Mouse (Mus musculus): ENCODE data around the gene Gtf2f2.
A peak's percentile ranks its signal among the peaks of the same experiment; 100 is the strongest.
"Not testable (repeated sequence)": the region's sequence is repeated elsewhere in the genome, so short reads cannot be mapped to it uniquely, and the experiment has no call there.

Gene Gtf2f2

GRCm38 (mm10) chr14:75923314-75924052 is 87.2 kb downstream of the Gtf2f2 start:
- no peak for DNase-seq (ENCODE audit: low read depth in 2 of 2, low spot score in 2 of 2)

DNA sequence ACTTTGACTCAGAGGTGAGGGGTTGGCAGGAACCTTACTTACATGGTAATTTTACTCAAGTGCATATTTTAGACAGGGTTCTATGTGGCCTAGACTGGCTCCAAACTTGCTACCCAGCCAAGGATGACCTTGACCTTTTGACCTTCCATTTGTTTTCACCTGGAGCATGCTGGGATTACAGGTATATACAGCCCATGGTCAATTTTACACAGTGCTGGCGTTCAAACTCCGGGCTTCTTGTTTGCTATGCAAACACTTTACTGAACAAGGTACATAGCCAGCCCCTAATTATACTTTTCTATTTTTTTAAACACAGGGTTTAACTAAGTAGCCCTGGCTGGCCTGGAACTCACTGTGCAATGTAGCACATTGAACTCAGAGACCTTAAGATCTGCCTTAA is 98.0 kb downstream of the Gtf2f2 start:
- DNase-seq (ENCODE audit: low read depth in 2 of 2, low spot score in 2 of 2) = no peak

GRCm38 (mm10) chr14:75911968-75912367 is 98.7 kb downstream of the Gtf2f2 start:
- no peak for DNase-seq (ENCODE audit: low read depth in 2 of 2, low spot score in 2 of 2)

DNA sequence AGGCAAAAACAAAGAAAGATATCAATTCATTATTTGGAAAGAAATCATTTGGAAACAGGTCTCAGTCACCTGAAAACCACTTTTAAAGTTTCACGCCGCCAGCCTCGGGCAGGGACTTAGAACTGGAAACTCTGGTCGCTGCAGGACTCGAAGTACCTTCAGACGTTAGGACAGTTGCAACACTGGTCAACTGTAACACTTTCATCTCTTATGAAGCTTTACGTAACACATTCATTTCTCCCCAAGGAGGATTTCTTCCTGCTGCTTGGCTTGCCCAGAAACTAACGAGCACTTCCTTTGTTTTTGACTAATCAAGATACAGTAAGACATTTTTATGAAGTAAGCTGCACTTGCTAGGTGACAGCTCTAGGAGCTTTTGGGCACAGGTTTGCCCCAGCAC is 103.7 kb downstream of the Gtf2f2 start:
- no peak for DNase-seq (ENCODE audit: low read depth in 2 of 2, low spot score in 2 of 2)

DNA sequence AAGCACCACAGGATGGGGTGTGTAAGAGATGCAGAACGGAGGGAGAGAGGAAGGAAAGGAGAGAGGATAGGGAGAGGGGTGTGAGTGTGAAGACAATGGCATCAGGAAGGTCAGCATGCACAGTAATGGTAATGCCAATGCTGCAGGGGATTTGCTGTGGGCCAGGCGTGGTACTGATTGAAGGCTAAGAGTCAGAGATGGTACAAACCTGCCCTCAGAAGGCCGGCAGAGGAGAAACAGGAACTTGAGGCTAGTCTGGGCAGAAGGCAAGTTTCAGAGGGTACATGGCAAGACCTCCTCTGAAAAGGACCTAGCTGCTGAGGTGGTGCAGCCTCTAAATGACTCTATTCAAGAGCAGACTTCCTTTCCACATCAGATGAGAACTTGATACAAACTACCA is 105.7 kb downstream of the Gtf2f2 start:
- no peak for DNase-seq (ENCODE audit: low read depth in 2 of 2, low spot score in 2 of 2)

GRCm38 (mm10) chr14:75903131-75903530 is 107.5 kb downstream of the Gtf2f2 start:
- no peak for DNase-seq (ENCODE audit: low read depth in 2 of 2, low spot score in 2 of 2)

GRCm38 (mm10) chr14:75902013-75902412 is 108.7 kb downstream of the Gtf2f2 start:
- DNase-seq (ENCODE audit: low read depth in 2 of 2, low spot score in 2 of 2) = no peak

DNA sequence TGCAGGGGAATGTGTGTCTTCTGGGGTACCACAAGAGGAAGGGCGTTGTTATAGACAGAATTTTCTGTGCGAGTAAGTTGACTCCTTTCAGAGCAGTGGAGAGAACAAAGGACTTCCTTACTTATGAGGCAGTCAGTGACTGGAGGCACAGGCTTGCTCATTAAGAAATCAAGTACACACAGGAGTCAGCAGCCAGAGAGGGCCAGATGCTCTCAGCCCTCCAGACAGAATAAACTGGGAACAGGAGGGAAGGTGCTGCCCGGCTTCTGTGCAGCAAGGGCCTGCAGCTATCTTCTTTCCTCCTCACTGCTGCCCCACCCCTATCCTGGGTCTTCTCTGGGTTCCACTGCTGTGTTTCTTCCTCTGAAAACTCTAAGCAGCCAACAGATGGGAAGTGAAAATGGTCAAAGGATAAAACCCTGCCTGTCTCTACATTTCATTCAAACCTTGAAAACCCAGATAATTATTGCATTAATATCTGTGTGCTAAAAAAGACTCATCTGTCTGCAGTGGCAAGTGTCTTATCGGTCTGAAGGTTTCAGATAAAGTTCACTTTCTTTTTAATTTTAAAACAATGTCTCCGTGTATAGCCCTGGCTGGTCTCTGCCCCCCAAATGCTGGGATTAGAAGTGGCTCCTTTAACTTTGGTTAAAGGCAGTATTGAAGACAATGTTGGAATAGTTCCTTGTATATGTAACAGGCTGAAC is 109.7 kb downstream of the Gtf2f2 start:
- no peak for DNase-seq (ENCODE audit: low read depth in 2 of 2, low spot score in 2 of 2)

DNA sequence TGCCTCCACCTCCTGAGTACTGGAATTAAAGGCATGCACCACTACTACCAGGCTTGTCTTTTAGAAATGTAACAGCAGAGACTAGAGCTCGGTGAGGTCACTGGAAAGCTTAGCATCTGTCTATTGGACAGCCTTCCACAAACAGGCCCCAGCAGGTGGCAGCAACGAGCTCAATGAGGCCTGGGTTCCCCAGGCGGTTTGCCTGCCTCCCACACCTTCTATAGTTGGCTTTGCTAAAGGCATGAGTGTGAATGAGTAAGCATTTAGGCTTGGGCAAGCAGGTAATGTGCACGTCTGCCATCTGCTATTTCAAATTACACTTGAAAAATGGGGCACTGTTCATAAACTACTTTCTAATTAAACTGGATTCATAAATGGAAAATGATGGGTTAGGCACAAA is 111.1 kb downstream of the Gtf2f2 start:
- DNase-seq (ENCODE audit: low read depth in 2 of 2, low spot score in 2 of 2) = peak; percentile 44 to 70

DNA sequence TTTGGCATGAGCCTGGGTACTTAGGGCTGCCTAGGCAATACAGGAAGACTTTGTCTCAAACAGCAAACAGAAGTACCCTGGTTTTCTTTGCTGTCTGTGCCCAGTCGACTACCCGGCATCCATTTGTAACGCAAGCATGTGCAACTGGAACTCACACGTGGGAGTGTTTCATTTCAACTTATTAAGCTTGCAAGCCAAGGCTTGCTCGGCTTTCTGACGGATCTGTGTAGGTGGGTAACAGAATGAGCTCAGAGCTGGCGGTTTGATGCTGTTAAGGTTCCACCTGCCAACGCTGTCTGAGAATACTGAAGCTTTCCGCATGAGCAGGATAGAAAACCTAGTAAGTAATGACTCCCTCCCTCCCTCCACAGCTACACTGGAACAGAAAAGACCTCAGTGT is 118.5 kb downstream of the Gtf2f2 start:
- DNase-seq (ENCODE audit: low read depth in 2 of 2, low spot score in 2 of 2) = no peak

DNA sequence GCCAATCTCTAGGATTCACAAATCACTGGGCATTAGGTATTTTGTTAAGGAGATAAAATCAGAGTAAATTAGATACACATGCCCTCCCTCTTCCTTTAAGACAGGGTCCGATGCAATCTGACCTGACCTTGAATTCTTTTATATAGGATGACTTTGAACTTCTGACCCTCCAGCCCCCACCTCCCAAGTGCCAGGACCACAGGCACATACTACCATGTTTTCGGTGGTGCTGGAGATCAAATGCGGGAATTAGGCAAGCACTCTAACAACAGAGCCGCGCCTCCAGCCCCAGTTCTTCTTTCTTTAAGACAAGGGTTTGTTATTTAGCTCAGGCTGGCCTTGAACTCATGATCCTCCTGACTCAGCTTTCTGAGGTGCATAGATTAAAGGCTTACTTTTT is 126.8 kb downstream of the Gtf2f2 start:
- no peak for DNase-seq (ENCODE audit: low read depth in 2 of 2, low spot score in 2 of 2)

DNA sequence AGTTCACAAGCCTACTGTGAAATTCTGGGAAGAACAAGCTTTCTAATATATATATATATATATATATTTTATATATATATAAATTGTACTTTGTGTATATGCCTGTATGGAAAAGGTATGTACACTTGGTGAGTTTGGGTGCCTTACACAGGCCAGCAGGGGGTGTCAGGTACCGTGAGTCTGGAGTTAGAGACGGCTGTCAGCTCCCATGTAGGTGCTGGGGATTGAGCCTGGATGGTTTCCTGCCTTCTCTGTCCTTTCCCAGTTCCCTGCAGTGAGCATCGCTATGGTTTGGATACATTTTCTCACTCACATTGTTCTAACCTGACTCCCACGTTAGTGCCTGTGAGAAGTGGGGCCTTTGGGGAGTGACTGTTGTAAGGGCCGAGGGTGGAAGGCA is 127.3 kb downstream of the Gtf2f2 start:
- no peak for DNase-seq (ENCODE audit: low read depth in 2 of 2, low spot score in 2 of 2)

- DNase-seq (ENCODE audit: low read depth in 2 of 2, low spot score in 2 of 2) = no peak
Measured at GRCm38 (mm10) chr14:75881856-75882255, 128.8 kb downstream of the Gtf2f2 start.

DNA sequence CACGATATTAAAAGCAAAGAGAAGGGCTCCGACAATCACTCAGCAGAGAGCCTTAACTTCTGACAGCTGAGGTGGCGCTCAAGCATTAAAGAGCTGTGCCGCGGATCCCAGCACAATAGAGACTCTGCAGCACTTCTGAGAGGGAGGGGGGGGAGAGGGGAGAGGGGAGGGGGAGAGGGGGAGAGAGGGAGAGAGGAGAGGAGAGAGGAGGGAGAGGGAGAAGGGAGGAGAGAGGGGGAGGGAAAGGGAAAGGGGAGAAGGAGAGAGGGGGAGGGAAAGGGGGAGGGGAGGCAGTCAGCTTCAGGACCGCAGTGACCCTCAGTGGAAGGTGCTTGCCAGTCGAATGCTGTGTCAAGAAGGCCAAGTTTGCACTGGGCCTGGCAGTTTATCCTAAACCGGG is 131.7 kb downstream of the Gtf2f2 start:
- no peak for DNase-seq (ENCODE audit: low read depth in 2 of 2, low spot score in 2 of 2)

DNA sequence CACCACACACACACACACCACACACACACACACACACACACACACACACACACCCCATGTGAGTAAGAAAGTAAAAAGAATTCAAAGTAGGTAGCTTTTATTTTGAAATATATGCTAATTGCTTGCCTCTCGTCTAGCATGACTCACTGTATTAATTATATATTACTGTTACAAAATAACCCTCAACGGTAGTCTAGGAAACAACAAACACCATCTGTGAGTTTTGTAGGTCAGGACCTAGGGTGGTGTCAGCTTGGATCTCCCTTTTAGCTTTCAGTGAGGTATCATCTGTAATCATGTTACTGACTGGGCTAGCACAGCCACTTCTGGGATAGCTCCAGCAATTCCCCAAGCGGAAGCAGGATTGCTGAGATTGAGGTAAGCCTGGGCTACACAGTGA is 133.4 kb downstream of the Gtf2f2 start:
- no peak for DNase-seq (ENCODE audit: low read depth in 2 of 2, low spot score in 2 of 2)

GRCm38 (mm10) chr14:75876320-75877043 is 134.2 kb downstream of the Gtf2f2 start:
- peak; percentile 60 to 73 for DNase-seq (ENCODE audit: low read depth in 2 of 2, low spot score in 2 of 2)

DNA sequence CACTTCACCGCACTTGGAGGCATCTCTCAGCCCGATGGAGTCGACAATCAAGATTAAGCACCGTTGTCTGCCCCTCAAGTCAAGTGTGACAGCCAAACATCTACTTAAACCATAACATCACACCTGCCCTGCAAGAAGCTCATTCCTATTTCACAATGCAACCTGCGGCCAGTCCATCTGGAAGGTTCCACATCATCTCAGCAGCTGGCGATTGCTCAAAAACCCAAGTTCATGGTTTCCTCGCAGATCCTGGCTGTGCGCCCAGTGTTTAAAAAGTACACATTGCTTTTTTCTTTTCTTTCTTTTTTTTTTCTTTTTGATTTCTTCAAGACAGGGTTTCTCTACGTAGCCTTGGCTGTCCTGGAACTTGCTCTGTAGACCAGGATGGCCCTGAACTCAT is 137.1 kb downstream of the Gtf2f2 start:
- no peak for DNase-seq (ENCODE audit: low read depth in 2 of 2, low spot score in 2 of 2)

DNA sequence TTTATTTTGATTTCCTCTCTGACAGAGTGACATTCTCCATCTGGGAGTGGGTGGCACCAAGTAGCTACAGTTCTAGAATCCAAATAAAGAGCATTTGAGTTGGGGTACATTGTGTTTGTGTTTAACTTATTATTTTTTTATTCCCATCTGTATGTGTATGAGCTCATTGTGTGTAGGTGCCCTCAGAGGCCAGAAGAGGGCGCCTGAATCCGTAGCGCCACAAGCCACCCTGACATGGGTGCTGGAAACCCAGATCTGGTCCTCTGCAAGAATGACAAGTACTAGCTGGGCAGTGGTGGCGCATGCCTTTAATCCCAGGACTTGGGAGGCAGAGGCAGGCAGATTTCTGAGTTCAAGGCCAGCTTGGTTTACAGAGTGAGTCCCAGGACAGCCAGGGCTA is 138.9 kb downstream of the Gtf2f2 start:
- DNase-seq (ENCODE audit: low read depth in 2 of 2, low spot score in 2 of 2) = no peak

- DNase-seq (ENCODE audit: low read depth in 2 of 2, low spot score in 2 of 2) = no peak
Measured at GRCm38 (mm10) chr14:75871111-75871510, 139.6 kb downstream of the Gtf2f2 start.

- no peak for DNase-seq (ENCODE audit: low read depth in 2 of 2, low spot score in 2 of 2)
Measured at GRCm38 (mm10) chr14:75870631-75871030, 140.0 kb downstream of the Gtf2f2 start.

DNA sequence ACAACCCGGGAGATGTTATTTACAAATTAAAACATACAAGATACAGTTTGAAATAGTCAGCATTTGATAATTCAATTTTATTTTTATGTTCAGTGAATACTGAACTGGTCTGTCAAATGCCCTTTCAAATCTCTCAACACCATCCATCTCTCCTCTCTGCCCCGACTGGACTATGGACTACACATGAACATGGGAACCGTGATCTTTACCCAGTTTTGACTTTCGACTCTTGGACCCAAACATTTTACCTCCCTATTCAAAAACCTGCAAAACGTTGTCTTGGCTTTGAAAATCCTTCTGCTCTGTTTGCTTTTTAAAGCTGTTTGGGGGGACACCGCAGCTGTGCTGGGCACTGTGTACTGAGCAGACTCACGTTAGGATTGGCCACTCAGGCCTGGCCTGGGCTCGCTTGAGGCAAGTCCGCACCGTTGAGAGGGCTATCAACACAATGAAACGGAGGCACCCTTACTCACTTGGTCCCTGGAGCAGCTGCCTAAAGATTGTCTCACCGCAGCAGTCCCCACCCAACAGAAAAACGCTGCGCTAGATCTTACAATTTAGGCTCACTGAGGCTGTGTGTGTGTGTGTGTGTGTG is 140.8 kb downstream of the Gtf2f2 start:
- DNase-seq (ENCODE audit: low read depth in 2 of 2, low spot score in 2 of 2) = no peak

DNA sequence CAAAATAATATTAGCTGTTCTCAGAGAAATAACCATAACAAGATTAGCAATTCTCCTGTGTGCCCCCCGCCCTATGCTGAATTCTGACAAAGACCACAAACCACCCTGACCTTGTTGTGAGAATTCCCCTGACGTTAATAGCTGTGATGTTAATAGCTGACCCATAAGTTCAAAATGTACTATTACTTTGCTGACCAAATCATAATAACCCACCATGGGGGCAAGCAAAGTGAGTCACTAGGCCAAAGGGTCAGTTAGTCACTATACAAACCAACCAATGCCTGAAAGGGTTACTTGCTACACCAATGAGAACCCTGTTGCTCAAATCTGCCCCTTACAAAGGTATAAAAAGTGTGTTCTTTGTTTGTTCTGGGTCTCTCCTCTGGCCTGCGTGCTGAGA is 142.6 kb downstream of the Gtf2f2 start:
- not testable (repeated sequence) for DNase-seq (ENCODE audit: low read depth in 2 of 2, low spot score in 2 of 2)

All from CD8-positive naive resting alpha-beta T cell, adult 2 months (primary cell).